Mouse (Mus musculus) limb, embryonic 15.5 days (tissue): ENCODE data around the gene Asic2. TPM values are rescaled to one million over a fixed set of nuclear protein-coding genes. Genes with fewer than 3 reads are reported as not detected.

ENCODE experiments used
- ATAC-seq: fragments of 200-750 bp; cut with Nextera tagmentation; 2 replicates; pipeline ENCODE4 v1.8.0; 2017; ENCODE audit warnings: low read depth, moderate TSS enrichment; ENCODE audit not compliant: insufficient number of reproducible peaks, low FRiP score, low TSS enrichment
- H3K27ac ChIP-seq: fragments of 300-500 bp; sonication (generic); 2 replicates; pipeline ENCODE4 v1.5.1; 2015; ENCODE audit warnings: moderate library complexity, mild to moderate bottlenecking, inconsistent platforms
- H3K27me3 ChIP-seq: fragments of 300-500 bp; sonication (generic); 2 replicates; pipeline ENCODE4 v1.6.1; 2015; ENCODE audit warnings: inconsistent platforms
- H3K36me3 ChIP-seq: fragments of 300-500 bp; sonication (generic); 2 replicates; pipeline ENCODE4 v1.6.1; 2015; ENCODE audit warnings: inconsistent platforms
- H3K4me1 ChIP-seq: fragments of 300-500 bp; sonication (generic); 2 replicates; pipeline ENCODE4 v1.6.1; 2015; ENCODE audit warnings: inconsistent platforms
- H3K4me2 ChIP-seq: fragments of 300-500 bp; sonication (generic); 2 replicates; pipeline ENCODE4 v1.6.1; 2015; ENCODE audit warnings: mild to moderate bottlenecking, inconsistent platforms
- H3K4me3 ChIP-seq: fragments of 300-500 bp; sonication (generic); 2 replicates; pipeline ENCODE4 v1.5.1; 2015; ENCODE audit warnings: mild to moderate bottlenecking, inconsistent platforms
- H3K9ac ChIP-seq: fragments of 300-500 bp; sonication (generic); 2 replicates; pipeline ENCODE4 v1.6.1; 2015; ENCODE audit warnings: inconsistent platforms
- H3K9me3 ChIP-seq: fragments of 300-500 bp; sonication (generic); 2 replicates; pipeline ENCODE4 v1.6.1; 2016; ENCODE audit warnings: inconsistent platforms
- WGBS: fragments of 180-500 bp; shearing (Covaris S2); methylation state at CpG from one replicate; pipeline ENCODE4 v1.1.7; 2015; 5-methylcytosine and 5-hydroxymethylcytosine counted together
- polyA plus RNA-seq: library from polyadenylated mRNA; unstranded; fragments of >200 nt; fragmentation: Nextera tagmentation; extraction: Ambion mirVana; gene quantifications from 2 replicates; pipeline ENCODE4 v1.2.1, GENCODE M21; 2015

The Asic2 gene
- polyA plus RNA-seq, 1 experiment from 2014 or later: 0.51 TPM

DNA sequence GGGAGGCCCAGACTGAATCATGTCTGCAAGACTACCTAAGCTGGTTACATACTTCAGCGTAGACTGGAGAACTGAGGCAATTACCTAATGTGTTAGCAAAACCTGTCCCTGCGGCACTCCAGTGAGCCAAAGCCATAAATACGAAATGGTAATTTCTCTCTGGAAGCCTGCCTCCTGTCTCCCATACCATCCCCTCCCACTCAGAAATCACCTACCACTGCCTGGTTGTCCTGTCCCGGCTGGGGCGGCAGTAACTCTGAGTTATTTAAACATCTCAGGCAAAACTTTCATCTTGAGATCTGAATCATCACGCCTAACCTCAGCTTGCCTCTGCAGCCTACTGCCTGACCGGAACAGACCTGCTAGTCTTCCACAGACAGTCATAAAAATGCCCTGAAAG, 835.6 kb downstream of the Asic2 start:
- WGBS: 47% methylated on average over 7 of the region's 7 CpGs
- H3K9ac ChIP-seq: no peak overlapping the region
- no peaks in the 10 kb centered on the region for H3K9me3 ChIP-seq
- no peak for ATAC-seq
- no peak overlapping the region for H3K4me2 ChIP-seq
- no peak overlapping the region for H3K27ac ChIP-seq
- H3K36me3 ChIP-seq: no peaks in the 10 kb centered on the region
- H3K4me3 ChIP-seq: no peak overlapping the region
- no peaks in the 10 kb centered on the region for H3K4me1 ChIP-seq
- H3K27me3 ChIP-seq: peaks cover 3% of the 10 kb centered on the region; the same call in 1 of the 2 replicates

DNA sequence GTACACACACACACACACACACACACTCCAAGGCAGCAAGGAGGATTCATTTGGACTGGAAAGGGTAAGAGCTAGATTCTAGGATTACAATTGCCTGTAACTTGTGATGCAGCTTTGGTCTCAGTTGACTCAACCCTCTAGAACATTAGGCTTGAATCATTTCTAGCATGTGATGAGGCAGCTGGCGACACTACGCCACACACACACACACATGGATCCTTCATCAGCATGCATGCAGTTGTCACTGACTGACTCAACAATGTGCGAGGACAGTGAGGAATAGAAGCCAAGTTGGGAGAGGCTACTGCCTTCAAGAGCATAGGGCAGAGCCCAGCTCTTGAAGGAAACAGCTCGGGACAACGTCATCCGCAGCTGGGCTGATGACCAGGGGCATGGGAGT, 843.9 kb downstream of the Asic2 start:
- peaks cover 2% of the 10 kb centered on the region; the same call in 1 of the 2 replicates for H3K27me3 ChIP-seq
- ATAC-seq: no peak
- H3K9ac ChIP-seq: no peak overlapping the region
- no peaks in the 10 kb centered on the region for H3K36me3 ChIP-seq
- H3K9me3 ChIP-seq: no peaks in the 10 kb centered on the region
- H3K27ac ChIP-seq: no peak overlapping the region
- no peaks in the 10 kb centered on the region for H3K4me1 ChIP-seq
- H3K4me3 ChIP-seq: no peak overlapping the region
- 91% methylated on average over 6 of the region's 6 CpGs for WGBS
- no peak overlapping the region for H3K4me2 ChIP-seq

DNA sequence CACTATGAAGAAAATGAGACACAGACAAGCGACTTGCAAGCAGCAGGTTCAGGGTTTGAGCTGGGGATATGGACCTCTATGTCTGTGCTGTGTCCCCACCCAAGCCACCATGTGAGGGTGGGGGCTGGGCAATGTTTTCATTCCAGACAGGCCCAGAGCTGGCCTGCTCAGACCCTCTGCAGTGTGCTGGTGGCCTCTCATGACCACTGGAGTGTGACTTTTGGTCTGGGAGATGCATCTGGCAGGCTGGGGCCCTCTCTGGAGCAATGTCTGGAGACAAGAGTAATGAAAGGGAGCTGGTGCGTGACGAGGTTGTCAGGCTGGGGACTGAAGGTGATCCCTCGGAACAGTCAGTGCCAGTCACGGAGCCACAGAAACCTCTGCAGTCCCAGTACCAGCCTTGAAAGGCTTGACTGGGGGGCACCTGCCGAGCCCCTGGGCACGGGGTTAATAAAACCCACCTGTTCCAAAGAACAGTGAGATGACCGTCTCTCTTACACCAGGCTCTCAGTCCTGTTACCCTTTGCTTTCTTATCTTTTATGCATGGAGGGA, 848.2 kb downstream of the Asic2 start:
- Histone ChIP-seq H3K27me3 (no peaks in the 10 kb centered on the region), H3K9ac (no peak overlapping the region), H3K27ac (no peak overlapping the region), H3K4me2 (no peak overlapping the region), H3K36me3 (no peaks in the 10 kb centered on the region), H3K4me3 (no peak overlapping the region), H3K4me1 (no peaks in the 10 kb centered on the region), H3K9me3 (no peaks in the 10 kb centered on the region)
- no peak for ATAC-seq
- WGBS: 51% methylated on average over 8 of the region's 8 CpGs

DNA sequence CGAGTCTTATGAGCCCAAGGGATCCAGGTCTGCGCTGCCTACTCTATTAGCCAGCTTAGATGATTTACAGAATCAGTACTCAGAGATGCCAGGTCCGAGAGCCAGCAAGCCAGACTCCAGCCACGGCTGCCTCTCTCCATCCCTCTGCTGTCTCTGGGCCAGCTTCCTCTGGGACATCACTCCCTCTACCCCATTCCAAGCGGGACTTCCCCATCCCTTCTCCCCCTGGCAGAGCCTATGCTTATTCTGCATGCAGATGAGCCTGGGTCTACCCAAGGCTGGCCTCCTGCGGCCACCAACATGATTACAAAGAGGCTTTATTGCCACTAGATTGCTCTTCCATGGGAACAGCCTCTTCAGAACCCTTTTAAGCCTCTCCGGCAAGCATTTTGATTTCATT, 850.2 kb downstream of the Asic2 start:
- Histone ChIP-seq H3K27ac (no peak overlapping the region), H3K4me3 (no peak overlapping the region), H3K9me3 (no peaks in the 10 kb centered on the region), H3K27me3 (no peaks in the 10 kb centered on the region), H3K4me1 (no peaks in the 10 kb centered on the region), H3K9ac (no peak overlapping the region), H3K4me2 (no peak overlapping the region), H3K36me3 (no peaks in the 10 kb centered on the region)
- 37% methylated on average over 7 of the region's 7 CpGs for WGBS
- no peak for ATAC-seq

DNA sequence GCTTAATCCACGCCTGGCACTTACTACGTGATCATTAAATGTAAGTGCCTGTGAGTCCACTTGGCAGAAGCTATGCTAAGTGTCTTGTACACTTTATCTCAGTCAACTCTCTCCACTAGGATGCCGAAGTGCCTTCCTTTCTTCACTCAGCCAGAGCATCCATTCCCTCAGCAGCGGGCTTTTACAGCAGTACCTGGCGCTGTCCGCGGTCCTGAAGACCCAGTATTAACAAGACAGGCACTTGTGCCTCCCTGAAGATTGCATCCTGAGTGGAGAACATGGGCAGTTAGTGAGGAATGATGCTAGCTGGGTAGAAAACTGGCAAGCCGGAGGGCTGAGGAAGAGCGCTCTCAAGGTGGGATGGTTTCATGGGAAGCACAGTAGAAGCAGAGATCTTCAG, 852.6 kb downstream of the Asic2 start:
- no peaks in the 10 kb centered on the region for H3K9me3 ChIP-seq
- 40% methylated on average over 9 of the region's 9 CpGs for WGBS
- no peak for ATAC-seq

DNA sequence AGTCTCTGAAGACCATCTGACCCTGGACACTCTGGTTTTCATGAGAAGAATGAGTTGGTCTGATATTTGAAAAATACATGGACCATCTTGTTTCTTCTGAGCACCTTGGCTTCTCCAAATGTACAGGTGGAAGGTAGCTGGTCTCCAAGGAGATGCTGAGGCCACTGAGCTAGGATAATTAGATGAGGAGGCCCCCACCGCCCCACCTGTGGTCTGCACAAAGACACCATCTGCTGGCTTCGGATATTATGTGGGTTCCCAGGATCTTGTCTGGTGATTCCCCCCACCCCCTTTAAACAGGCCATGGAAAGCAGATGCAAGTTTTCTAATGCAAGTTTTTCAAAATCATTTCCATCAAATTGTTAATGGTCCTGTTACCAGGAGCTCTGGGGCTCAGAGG, 856.6 kb downstream of the Asic2 start:
- Histone ChIP-seq H3K27ac (no peak overlapping the region), H3K36me3 (no peaks in the 10 kb centered on the region), H3K4me1 (no peaks in the 10 kb centered on the region), H3K4me2 (no peak overlapping the region), H3K9ac (no peak overlapping the region), H3K27me3 (no peaks in the 10 kb centered on the region), H3K4me3 (no peak overlapping the region), H3K9me3 (no peaks in the 10 kb centered on the region)
- 89% methylated on average over 2 of the region's 2 CpGs for WGBS
- ATAC-seq: no peak

More for the DNA sequence above, 852.6 kb downstream of the Asic2 start:
- no peak overlapping the region for H3K4me3 ChIP-seq
- H3K4me2 ChIP-seq: no peak overlapping the region
- no peak overlapping the region for H3K27ac ChIP-seq
- no peaks in the 10 kb centered on the region for H3K36me3 ChIP-seq
- no peak overlapping the region for H3K9ac ChIP-seq
- H3K27me3 ChIP-seq: no peaks in the 10 kb centered on the region
- no peaks in the 10 kb centered on the region for H3K4me1 ChIP-seq

DNA sequence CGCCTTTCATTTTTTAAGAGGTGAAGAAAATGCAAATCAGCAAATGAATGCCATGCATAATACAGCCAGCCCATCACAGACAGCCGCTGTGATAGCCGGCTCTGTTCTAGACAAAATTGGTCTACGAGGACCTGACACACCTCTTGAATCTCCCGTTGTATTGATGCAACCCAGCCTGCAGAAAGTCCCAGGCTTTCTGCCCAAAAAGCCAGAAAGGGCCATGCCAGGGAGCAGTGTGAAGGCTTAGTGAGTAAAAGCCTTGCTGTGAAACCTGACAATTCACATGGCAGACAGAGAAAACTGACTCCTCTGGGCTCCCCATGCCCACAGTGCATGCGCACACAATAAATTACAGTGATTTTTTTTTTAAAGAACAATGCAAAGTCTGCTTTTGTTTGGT, 858.2 kb downstream of the Asic2 start:
- Histone ChIP-seq H3K27ac (no peak overlapping the region), H3K36me3 (no peaks in the 10 kb centered on the region), H3K4me2 (no peak overlapping the region), H3K4me3 (no peak overlapping the region), H3K27me3 (no peaks in the 10 kb centered on the region), H3K9ac (no peak overlapping the region), H3K4me1 (no peaks in the 10 kb centered on the region), H3K9me3 (no peaks in the 10 kb centered on the region)
- no peak for ATAC-seq
- 64% methylated on average over 6 of the region's 6 CpGs for WGBS

DNA sequence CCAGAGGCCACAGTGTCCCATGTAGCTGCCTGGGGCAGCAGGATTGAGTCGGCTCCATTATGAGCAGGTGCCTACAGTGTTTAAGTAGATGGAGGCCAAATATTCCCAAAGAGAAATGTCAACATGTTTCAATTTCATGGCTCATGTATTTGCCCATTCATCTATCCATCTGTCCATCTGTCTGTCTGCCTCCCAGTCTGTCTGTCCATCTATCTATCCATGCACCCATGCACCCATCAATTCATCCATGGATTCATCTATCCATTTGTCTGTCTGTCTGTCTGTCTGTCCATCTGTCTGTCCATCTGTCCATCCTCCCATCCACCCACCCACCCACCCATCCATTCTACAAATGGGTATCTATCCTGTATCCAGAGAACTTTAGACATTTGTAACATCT, 861.3 kb downstream of the Asic2 start:
- Histone ChIP-seq H3K27me3 (no peaks in the 10 kb centered on the region), H3K9ac (no peak overlapping the region), H3K9me3 (no peaks in the 10 kb centered on the region), H3K4me3 (no peak overlapping the region), H3K27ac (no peak overlapping the region), H3K4me2 (no peak overlapping the region), H3K4me1 (no peaks in the 10 kb centered on the region), H3K36me3 (no peaks in the 10 kb centered on the region)
- no peak for ATAC-seq
- 91% methylated on average over 1 of the region's 1 CpGs for WGBS

DNA sequence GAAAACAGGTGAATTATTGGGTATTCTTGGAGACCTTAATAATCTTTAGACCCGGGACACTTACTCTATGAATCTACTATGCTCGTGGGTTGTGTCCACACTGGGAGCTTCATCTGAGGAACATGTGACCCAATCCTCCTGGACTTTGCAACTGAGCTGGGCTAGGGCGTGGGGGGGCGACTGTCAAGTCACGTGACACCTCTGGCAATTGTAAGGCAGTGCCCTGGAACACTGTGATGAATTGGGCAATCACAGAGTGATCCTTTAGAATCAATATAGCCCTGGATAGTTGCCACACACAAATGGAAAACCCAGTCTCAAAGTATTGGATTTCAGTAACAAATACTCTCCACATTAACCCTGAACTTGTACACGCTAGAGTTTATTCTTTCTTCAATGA, 867.4 kb downstream of the Asic2 start:
- H3K36me3 ChIP-seq: no peaks in the 10 kb centered on the region
- H3K4me3 ChIP-seq: no peak overlapping the region
- H3K27me3 ChIP-seq: no peaks in the 10 kb centered on the region
- no peaks in the 10 kb centered on the region for H3K9me3 ChIP-seq
- no peak overlapping the region for H3K27ac ChIP-seq
- 67% methylated on average over 6 of the region's 6 CpGs for WGBS
- no peak overlapping the region for H3K4me2 ChIP-seq
- no peaks in the 10 kb centered on the region for H3K4me1 ChIP-seq
- H3K9ac ChIP-seq: no peak overlapping the region
- no peak for ATAC-seq

DNA sequence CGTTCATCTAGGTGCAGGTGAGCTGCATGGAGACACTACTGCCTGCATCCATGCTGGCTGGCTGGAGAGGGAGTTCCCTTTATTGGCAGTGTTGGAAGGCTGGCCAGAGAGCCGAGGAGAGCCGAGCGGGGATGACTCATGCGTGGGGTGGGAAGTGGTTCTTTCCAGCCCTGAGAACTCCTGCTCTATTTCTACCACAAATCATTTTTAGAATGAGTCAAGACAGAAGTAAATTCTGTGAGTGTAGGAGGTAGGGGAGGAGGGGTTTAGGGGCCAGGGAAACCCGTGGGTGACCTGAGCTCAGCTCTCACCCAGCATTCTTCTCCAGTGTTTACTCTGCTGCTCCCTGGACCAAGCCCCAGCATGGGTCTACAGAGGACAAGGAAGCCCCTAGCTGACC, 872.2 kb downstream of the Asic2 start:
- WGBS: 24% methylated on average over 6 of the region's 6 CpGs
- H3K36me3 ChIP-seq: no peaks in the 10 kb centered on the region
- H3K9me3 ChIP-seq: no peaks in the 10 kb centered on the region
- no peak overlapping the region for H3K4me2 ChIP-seq
- H3K4me1 ChIP-seq: no peaks in the 10 kb centered on the region
- H3K27ac ChIP-seq: no peak overlapping the region
- no peak overlapping the region for H3K4me3 ChIP-seq
- H3K9ac ChIP-seq: no peak overlapping the region
- no peaks in the 10 kb centered on the region for H3K27me3 ChIP-seq
- no peak for ATAC-seq

DNA sequence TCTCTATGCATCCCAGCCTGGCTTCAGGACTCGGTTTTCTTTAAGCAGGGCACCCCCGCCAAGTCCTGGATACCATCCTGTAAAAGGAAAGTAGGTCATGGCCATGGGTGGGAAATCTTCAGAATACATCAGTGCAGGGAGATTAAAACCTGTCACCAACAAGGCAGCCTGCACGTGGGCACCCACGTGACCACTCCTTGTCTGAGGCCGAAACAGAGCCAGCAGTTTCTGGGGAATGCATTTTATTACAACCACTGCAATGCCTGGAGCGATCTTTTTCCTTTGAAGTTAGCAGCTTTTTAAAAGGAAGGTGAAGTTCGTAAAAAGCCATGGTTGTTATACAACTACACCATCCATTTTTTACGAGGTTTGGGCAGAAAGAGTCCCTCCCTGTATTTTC, 873.7 kb downstream of the Asic2 start:
- H3K9ac ChIP-seq: no peak overlapping the region

DNA sequence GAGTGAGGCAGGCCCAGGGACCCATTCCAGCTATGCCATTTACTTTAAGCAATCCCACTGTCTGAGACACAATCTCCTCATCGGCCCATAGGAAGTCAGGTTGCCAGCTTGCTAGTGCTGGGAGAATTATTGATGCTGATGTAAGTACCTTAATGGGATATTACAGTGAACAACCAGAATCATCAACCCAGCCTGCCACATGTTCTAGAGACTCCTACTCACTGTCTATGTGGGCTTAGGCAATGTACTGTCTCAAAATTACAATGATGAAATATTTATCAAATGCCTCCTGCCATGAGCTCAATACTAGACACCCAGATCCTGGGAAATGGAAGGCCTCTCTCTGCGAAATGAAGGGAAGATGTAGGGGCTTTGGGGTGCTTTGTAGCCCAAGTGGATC, 876.1 kb downstream of the Asic2 start:
- Histone ChIP-seq H3K36me3 (no peaks in the 10 kb centered on the region), H3K4me1 (no peaks in the 10 kb centered on the region), H3K4me2 (no peak overlapping the region), H3K9me3 (no peaks in the 10 kb centered on the region), H3K27me3 (no peaks in the 10 kb centered on the region), H3K9ac (no peak overlapping the region), H3K4me3 (no peak overlapping the region), H3K27ac (no peak overlapping the region)
- ATAC-seq: no peak
- WGBS: 79% methylated on average over 2 of the region's 2 CpGs

More for the DNA sequence above, 873.7 kb downstream of the Asic2 start:
- WGBS: 15% methylated on average over 8 of the region's 8 CpGs
- no peak overlapping the region for H3K27ac ChIP-seq
- no peaks in the 10 kb centered on the region for H3K9me3 ChIP-seq
- no peaks in the 10 kb centered on the region for H3K4me1 ChIP-seq
- H3K4me3 ChIP-seq: no peak overlapping the region
- H3K27me3 ChIP-seq: no peaks in the 10 kb centered on the region
- no peak overlapping the region for H3K4me2 ChIP-seq
- no peaks in the 10 kb centered on the region for H3K36me3 ChIP-seq
- ATAC-seq: no peak

DNA sequence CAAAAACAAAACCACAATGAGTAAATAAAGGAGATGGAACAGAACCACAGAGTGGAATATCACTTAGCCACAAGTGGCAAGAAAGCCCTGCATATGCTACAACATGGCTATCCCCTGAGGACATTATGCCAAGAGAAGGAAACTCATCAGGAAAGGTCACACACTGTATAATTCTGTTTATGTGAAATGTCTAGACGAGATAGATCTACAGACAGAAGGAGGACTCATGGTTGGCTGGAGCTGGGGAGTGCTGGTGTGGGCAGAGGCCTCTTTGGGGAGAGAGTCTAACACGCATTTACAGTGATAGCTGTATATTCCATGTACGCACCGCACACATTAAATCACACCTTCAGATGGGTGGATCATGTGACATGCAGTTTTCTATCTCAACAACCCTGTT, 884.4 kb downstream of the Asic2 start:
- WGBS: 68% methylated on average over 4 of the region's 4 CpGs
- Histone ChIP-seq H3K27ac (no peak overlapping the region), H3K4me1 (no peaks in the 10 kb centered on the region), H3K9ac (no peak overlapping the region), H3K4me3 (no peak overlapping the region), H3K36me3 (no peaks in the 10 kb centered on the region), H3K27me3 (no peaks in the 10 kb centered on the region), H3K4me2 (no peak overlapping the region), H3K9me3 (no peaks in the 10 kb centered on the region)
- ATAC-seq: no peak
